Comparison of ENCODE assay signal across 8 mouse cellular contexts in genomic region chr4:105151911-105152690, GRCm38 (mm10). TPM values are rescaled to one million over a fixed set of nuclear protein-coding genes. Genes with fewer than 3 reads are reported as not detected.
A peak's percentile ranks its signal among the peaks of the same experiment; 100 is the strongest.
DNase-seq lines count a peak whose midpoint lies in the region; ATAC-seq lines count a peak whose summit lies in the region.

No protein-coding gene starts in this region.

- 48% methylated on average over 14 of the region's 14 CpGs for WGBS in neural tube, embryonic 13.5 days

- ATAC-seq in neural tube, embryonic 13.5 days (ENCODE audit: low read depth): peak; percentile 69; the same call in 1 of the 2 replicates

- H3K27ac ChIP-seq in neural tube, embryonic 13.5 days (replicated peaks): no peak overlapping the region

- no peak overlapping the region for H3K9ac ChIP-seq in neural tube, embryonic 13.5 days

- DNase-seq in spleen, adult 12 weeks (ENCODE audit: low spot score): peak; percentile 26
- DNase-seq in spleen, postnatal 4 days (ENCODE audit: low spot score in 2 of 2): no peak
- DNase-seq in cerebellum, postnatal 14 days: peak; percentile 83 to 85
- DNase-seq in frontal cortex, postnatal 36 days (ENCODE audit: low spot score in 2 of 2): peak; percentile 72 to 88
- DNase-seq in kidney, adult 8-10 months: peak; percentile 72 to 85
- DNase-seq in left cerebral cortex, postnatal 4 days: peak; percentile 72
- DNase-seq in thymus, postnatal 0 days (ENCODE audit: low spot score): peak; percentile 66

- intact Hi-C loops in left cerebral cortex, postnatal 4 days (cut with DNase I): loop anchor here (10.0 kb wide), 1 partner anchor 1223 kb away; no protein-coding TSS in a partner anchor

- no peak overlapping the region for H3K4me3 ChIP-seq in neural tube, embryonic 13.5 days

- no peak overlapping the region for H3K4me2 ChIP-seq in neural tube, embryonic 13.5 days

- H3K4me1 ChIP-seq in neural tube, embryonic 13.5 days (replicated peaks): 0 out of 2 replicates have a peak, but pooled peaks cover 5% of the 10 kb centered on the region

- H3K9me3 ChIP-seq in neural tube, embryonic 13.5 days: no peaks in the 10 kb centered on the region

- H3K27me3 ChIP-seq in neural tube, embryonic 13.5 days: peaks cover 3% of the 10 kb centered on the region; the same call in 1 of the 2 replicates

- H3K36me3 ChIP-seq in neural tube, embryonic 13.5 days: no peaks in the 10 kb centered on the region

RNA-seq across cellular contexts. Expression of gene Plpp3, which starts 5.0 kb away (rescaled TPM):
- total RNA-seq in left cerebral cortex, postnatal 4 days (2021): 10 to 100 TPM; 65.1 to 71.3 TPM
- 70.9 and 78.5 TPM in 2 replicates for polyA plus RNA-seq in neural tube, embryonic 13.5 days (2015; fragmentation: Nextera tagmentation; extraction: Ambion mirVana)
- 22.5 and 22.7 TPM in 2 replicates for polyA plus RNA-seq in thymus, postnatal 0 days (2015; fragmentation: Nextera tagmentation; extraction: Ambion mirVana)

RNA-seq across cellular contexts. Expression of gene Prkaa2, which starts 42.4 kb away (rescaled TPM):
- total RNA-seq in left cerebral cortex, postnatal 4 days (2021): 10 to 100 TPM; 35.5 to 40.7 TPM
- 9.2 and 9.4 TPM in 2 replicates for polyA plus RNA-seq in neural tube, embryonic 13.5 days (2015; fragmentation: Nextera tagmentation; extraction: Ambion mirVana)
- polyA plus RNA-seq in thymus, postnatal 0 days (2015; fragmentation: Nextera tagmentation; extraction: Ambion mirVana): 0.77 and 0.94 TPM in 2 replicates

Comparison
In these comparisons a context has a peak if more than half of its experiments do, and no peak if none do; other contexts are left out.
1. DNase-seq: peak in spleen, adult 12 weeks (single experiment), cerebellum, postnatal 14 days (2 of 2), frontal cortex, postnatal 36 days (2 of 2), kidney, adult 8-10 months (2 of 2), left cerebral cortex, postnatal 4 days (single experiment) and thymus, postnatal 0 days (single experiment); none in spleen, postnatal 4 days (0 of 2).